Mouse (Mus musculus): ENCODE results near the gene Naa30. TPM values are rescaled to one million over a fixed set of nuclear protein-coding genes. Genes with fewer than 3 reads are reported as not detected.
A peak's percentile ranks its signal among the peaks of the same experiment; 100 is the strongest.

Gene Naa30
- total and polyA plus RNA-seq, 3 experiments: 15.9 to 32.6 (median 18.7) TPM

DNA sequence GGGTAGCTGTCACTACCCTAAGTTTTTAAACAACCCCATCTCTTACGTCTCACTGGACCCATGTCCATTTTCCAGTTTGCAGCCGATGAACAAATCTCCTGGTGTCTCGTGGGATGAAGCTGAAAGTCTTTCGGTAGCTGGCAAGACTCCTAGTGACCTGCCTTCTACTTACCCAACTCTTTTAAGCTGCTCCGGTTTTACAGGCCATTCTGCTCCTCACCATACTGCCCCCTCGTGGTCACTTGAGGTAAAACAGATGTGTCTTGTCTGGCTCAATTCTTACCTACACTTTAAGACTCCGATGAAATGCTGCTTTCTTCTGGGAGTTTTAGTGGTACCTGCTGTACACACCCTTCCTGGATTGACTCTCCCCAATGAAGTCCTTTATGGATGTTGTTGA, 18.2 kb upstream of the Naa30 start:
- Histone ChIP-seq H3K9ac (ENCODE audit: control insufficient read depth, low read depth, low read length, poor library complexity, severe bottlenecking) (no peak overlapping the region), H3K9me3 (replicated peaks; ENCODE audit: insufficient read depth, low read length) (no peaks in the 10 kb centered on the region), H3K27me3 (ENCODE audit: control insufficient read depth in 1 of 2, insufficient read depth in 2 of 2, low read length in 2 of 2) (no peaks in the 10 kb centered on the region; a peak in 1 of 4 replicates), H3K4me3 (ENCODE audit: control insufficient read depth in 1 of 2, insufficient read depth in 1 of 2, low read depth in 2 of 2, low read length in 2 of 2) (no peak overlapping the region), H3K79me2 (ENCODE audit: control insufficient read depth, insufficient read depth, low read length, poor library complexity) (no peaks in the 10 kb centered on the region), H3K36me3 (ENCODE audit: control insufficient read depth in 1 of 2, insufficient read depth in 2 of 2, low read length in 2 of 2) (no peaks in the 10 kb centered on the region), H3K27ac (ENCODE audit: control insufficient read depth, low read depth, low read length) (no peak overlapping the region), H3K4me1 (ENCODE audit: control insufficient read depth in 1 of 2, insufficient read depth in 2 of 2, low read length in 2 of 2) (no peaks in the 10 kb centered on the region)
- peak; percentile 76 for DNase-seq (ENCODE audit: low read depth, low spot score)
- peak; percentile 39 for TF ChIP-seq RAD21 (IDR thresholded peaks at IDR 0.05; ENCODE audit: low read depth, low read length)
- TF ChIP-seq KAT2A (conservative IDR thresholded peaks at IDR 0.05; ENCODE audit: low read depth, low read length): no peak
- no peak for TF ChIP-seq ZNF384 (IDR thresholded peaks at IDR 0.05; ENCODE audit: low read depth, low read length)
- no peak for TF ChIP-seq TBP (IDR thresholded peaks at IDR 0.05; ENCODE audit: low read depth, low read length)
- no peak for TF ChIP-seq ZKSCAN1 (IDR thresholded peaks at IDR 0.05; ENCODE audit: low read depth, low read length)
- TF ChIP-seq SMC3 (IDR thresholded peaks at IDR 0.05; ENCODE audit: low read depth, low read length): peak; percentile 56
- peak; percentile 66 to 77 (median 71) for TF ChIP-seq CTCF (IDR thresholded peaks at IDR 0.05 in 2 of 3, conservative IDR thresholded peaks at IDR 0.05 in 1 of 3; ENCODE audit: control insufficient read depth in 1 of 3, insufficient read depth in 1 of 3, low read depth in 2 of 3, low read length in 3 of 3, poor library complexity in 1 of 3, severe bottlenecking in 1 of 3)
- TF ChIP-seq MEF2A (IDR thresholded peaks at IDR 0.05; ENCODE audit: extremely low read depth, insufficient replicate concordance, low read depth, low read length, poor library complexity, severe bottlenecking): no peak
- TF ChIP-seq GATA1 (IDR thresholded peaks at IDR 0.05; ENCODE audit: low read depth, low read length): peak; percentile 25; the same call in 1 of the 2 replicates

DNA sequence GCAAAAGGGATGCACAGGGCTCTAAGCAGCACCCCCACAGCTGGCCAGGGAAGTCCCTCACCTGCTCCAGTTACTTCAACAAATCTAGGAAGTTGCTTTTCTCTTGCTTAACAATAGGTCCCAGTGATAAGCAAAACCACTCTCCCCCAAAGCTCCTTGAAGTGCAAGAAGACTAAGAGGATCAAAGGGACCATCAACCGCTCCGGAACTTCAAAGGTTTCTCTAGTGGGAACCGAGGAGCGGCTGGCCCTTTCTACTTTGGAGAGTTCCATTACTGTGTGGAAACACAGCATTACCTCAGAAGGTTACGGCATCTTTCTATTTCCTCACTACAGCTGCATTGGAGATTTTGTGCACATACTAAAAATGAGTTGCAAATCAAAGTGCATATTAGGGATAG, 16.5 kb upstream of the Naa30 start:
- Histone ChIP-seq H3K9me3 (replicated peaks; ENCODE audit: insufficient read depth, low read length) (no peaks in the 10 kb centered on the region), H3K4me3 (ENCODE audit: control insufficient read depth in 1 of 2, insufficient read depth in 1 of 2, low read depth in 2 of 2, low read length in 2 of 2) (no peak overlapping the region), H3K79me2 (ENCODE audit: control insufficient read depth, insufficient read depth, low read length, poor library complexity) (no peaks in the 10 kb centered on the region), H3K27me3 (ENCODE audit: control insufficient read depth in 1 of 2, insufficient read depth in 2 of 2, low read length in 2 of 2) (no peaks in the 10 kb centered on the region; a peak in 1 of 4 replicates), H3K4me1 (ENCODE audit: control insufficient read depth in 1 of 2, insufficient read depth in 2 of 2, low read length in 2 of 2) (no peaks in the 10 kb centered on the region), H3K36me3 (ENCODE audit: control insufficient read depth in 1 of 2, insufficient read depth in 2 of 2, low read length in 2 of 2) (no peaks in the 10 kb centered on the region), H3K9ac (ENCODE audit: control insufficient read depth, low read depth, low read length, poor library complexity, severe bottlenecking) (no peak overlapping the region), H3K27ac (ENCODE audit: control insufficient read depth, low read depth, low read length) (no peak overlapping the region)
- no peak for TF ChIP-seq ZMIZ1 (IDR thresholded peaks at IDR 0.05; ENCODE audit: low read depth, low read length)
- no peak for TF ChIP-seq EP300 (IDR thresholded peaks at IDR 0.05; ENCODE audit: low read depth in 1 of 2, low read length in 2 of 2)
- no peak for TF ChIP-seq POLR2AphosphoS5 (IDR thresholded peaks at IDR 0.05; ENCODE audit: borderline replicate concordance, low read depth, low read length)
- TF ChIP-seq ZKSCAN1 (IDR thresholded peaks at IDR 0.05; ENCODE audit: low read depth, low read length): no peak
- TF ChIP-seq MAX (IDR thresholded peaks at IDR 0.05; ENCODE audit: low read length): no peak
- no peak for TF ChIP-seq GATA1 (IDR thresholded peaks at IDR 0.05; ENCODE audit: low read depth, low read length)
- TF ChIP-seq TCF12 (IDR thresholded peaks at IDR 0.05; ENCODE audit: low read depth, low read length): no peak
- no peak for TF ChIP-seq RCOR1 (IDR thresholded peaks at IDR 0.05; ENCODE audit: low read depth, low read length)
- no peak for TF ChIP-seq MXI1 (IDR thresholded peaks at IDR 0.05; ENCODE audit: low read depth, low read length)
- TF ChIP-seq UBTF (IDR thresholded peaks at IDR 0.05; ENCODE audit: borderline replicate concordance, insufficient read depth, low read depth, low read length): no peak
- no peak for TF ChIP-seq GABPA (IDR thresholded peaks at IDR 0.05; ENCODE audit: low read depth, low read length)
- DNase-seq (ENCODE audit: low read depth, low spot score): no peak

Measured in MEL (cell line).